Mouse (Mus musculus): ENCODE results near the gene Pdcd1.
"Not testable (repeated sequence)": the region's sequence is repeated elsewhere in the genome, so short reads cannot be mapped to it uniquely, and the experiment has no call there.

Pdcd1 gene

DNA sequence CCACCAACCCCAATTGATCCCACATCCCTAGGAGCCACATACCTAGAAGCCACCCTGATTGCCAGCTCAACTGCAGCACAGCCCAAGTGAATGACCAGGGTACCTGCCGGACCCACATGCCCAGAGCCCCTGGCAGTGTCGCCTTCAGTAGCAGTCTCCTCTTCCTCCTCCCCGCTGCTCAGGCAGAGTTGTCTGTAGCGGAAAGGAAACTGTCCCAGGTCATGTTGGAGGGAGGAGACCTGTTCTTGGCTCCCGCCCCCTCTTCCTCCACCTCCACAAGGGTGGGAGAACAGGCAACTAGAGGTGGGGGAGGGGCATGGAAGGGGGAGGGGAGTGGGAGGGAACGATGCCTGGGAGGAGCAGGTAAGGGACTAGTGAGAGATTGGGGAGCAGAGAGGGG is at the start of gene Pdcd1:
Gene Pdcd1, minus strand, starts transcription at position 181 of the 400 bp plus-strand sequence.
- DNase-seq = no peak

DNA sequence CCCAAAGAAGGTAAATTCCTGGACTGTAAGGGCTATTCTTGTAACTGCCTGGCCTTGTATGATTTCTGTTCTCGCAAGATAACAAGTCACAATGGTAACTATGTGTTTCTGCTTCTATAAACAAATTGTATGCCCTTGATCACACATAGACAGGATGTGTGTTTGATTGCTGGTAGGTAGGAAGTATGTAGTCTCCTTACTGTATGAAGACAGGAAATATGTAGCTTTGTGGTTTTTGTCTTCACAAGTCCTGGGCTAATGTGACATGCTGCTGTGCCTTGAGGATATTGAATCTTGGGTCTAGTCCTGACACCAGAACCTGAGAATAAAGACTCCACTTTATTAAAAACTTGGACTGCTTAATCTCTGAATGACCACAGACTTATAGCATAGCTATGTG is 39.4 kb upstream of the Pdcd1 start:
- DNase-seq = no peak

DNA sequence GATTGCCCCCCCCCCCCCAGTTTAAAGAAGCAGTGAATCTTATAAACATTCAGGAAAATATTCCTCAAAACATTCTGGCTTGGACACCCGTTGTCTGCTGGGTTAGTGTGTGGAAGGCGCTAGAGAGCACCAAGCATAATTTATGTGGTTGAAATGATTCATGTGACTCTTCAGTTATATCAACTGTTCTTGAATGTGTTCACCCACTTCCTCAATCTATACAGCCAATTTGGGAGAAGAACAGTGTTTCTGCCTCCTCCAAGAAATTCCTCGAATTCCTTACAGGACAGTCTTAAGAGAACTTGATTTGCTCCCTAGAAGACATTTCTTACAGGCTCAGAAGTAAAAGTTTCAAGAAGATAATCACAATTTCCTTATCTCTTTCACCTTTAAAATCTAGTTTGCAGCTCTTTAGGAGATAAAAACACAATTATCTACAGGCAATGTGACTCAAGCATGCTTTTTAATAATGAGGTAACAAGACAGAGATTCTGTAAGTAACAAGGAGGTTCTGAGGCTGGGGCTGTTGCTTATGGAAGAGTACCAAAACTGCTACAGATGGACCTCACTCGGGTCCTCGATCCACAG is 34.1 kb upstream of the Pdcd1 start:
- no peak for DNase-seq

DNA sequence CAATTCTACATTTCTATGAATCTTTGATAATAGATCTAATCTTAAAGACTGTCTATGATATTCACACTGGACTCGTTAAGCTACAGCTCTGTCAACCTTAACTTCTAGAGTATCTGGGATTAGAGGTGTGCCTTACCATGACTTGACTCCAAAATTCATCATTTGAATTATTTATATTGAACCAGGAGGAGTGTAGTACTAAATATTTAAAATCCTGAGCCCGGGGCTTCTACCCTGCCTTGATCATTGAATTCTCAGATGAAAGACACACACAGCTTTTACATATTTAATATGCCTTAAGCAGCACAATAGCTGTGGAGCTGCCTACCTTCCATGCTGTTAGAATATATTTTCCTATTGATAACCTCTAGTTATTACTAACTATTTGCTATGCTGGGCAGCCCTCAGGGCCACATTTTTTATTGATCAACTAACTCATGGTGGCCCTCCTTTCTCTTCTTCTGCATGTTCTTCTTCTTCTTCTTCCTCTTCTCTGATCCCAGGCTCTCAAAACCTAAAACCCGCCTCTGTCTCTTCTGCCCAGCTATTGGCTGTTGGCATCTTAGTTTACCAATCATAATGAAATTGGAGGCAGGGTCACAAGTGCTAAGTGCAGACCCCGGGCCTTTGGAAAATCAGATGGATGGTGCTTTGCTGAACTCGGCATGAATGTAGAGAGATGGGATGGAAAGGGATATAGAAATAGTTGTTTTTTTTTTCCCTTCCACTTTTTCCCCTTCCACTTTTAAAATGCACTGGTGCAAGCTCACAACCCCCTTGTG is 33.2 kb upstream of the Pdcd1 start:
- DNase-seq = no peak

DNA sequence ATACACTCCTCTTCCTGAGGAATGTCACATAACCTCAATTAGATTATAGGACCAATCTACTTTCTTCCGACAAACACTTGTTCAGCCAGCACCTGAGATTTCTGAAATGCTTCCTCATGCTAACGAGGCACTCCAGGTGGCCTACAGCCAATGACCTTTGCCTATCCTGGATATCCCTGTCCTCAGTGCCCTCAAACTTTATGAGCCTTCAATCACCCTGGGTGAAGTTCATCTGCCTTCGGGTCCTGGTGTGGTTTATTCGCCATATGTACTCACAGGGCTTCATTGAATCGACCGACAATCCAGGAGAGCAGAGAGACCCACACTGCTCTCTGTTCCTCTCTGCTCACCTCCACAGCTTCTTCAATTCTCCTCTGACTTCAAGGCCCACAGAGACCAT is 29.4 kb upstream of the Pdcd1 start:
- DNase-seq = no peak

DNA sequence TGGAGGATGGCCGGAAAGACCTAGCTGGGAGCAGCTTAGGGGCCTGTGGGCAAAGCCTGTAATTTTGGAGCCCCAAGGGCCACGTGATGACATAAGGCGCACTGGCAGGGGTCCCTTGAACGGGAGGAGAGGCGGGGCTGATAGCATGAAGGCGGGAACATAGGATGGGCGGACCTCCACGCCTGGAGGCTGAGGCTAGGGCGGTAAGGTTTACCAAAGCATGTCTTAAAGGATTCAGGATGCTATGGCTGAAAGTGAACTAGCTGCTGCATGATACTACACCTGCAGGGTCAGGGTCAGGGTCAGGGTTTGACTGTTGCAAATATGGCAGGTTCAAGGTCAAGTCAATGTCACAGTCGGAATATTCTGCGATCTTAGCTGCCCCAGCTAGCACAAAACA is 28.8 kb upstream of the Pdcd1 start:
- no peak for DNase-seq

DNA sequence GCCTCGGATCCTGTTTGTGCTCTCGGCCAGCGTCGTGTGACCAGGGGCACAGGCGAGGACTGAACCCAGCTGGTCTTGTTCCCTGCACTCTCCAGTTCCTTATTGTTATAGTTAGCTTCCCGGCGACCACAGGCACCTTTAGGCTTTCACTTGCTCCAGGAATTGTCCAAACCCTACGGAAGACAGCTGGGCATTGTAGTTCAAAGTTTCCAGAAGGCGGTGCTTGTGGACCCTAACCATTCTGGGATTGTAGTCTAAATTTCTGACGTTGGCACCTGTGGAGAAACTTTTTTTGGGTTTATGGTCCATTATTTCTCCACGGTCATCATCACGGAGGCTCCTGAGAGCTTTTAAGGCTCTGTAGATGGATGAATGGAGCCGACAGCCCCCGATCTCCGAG is 28.4 kb upstream of the Pdcd1 start:
- no peak for DNase-seq

DNA sequence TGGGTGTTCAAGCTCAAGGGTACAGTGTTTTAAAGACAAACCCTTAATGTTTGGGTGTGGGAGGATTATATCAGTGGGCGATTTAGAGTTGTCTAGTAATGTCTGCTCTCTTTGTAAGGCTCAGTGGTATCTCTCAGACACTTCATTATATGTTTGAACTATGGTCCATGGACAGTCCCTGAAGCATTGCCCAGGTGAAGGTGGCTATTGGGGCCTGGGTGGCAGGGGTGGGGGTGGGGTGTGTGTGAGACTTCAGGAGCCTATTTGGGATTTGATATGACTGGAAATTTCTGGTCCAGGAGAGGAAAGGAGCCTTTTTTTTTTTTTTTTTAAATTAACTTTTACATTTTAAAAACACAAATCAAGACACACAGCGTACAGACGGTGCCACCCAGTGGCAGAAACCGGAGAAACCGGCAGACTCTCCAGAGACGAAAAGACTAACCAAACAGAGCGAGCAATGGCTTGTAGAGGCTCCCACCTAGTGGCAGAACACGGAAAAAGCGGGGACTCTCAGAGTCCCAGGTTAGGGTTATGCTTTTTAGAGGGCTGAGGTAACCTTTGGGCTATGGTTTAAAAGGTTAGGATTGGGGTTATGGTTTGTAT is 26.6 kb upstream of the Pdcd1 start:
- DNase-seq = peak; percentile 91

DNA sequence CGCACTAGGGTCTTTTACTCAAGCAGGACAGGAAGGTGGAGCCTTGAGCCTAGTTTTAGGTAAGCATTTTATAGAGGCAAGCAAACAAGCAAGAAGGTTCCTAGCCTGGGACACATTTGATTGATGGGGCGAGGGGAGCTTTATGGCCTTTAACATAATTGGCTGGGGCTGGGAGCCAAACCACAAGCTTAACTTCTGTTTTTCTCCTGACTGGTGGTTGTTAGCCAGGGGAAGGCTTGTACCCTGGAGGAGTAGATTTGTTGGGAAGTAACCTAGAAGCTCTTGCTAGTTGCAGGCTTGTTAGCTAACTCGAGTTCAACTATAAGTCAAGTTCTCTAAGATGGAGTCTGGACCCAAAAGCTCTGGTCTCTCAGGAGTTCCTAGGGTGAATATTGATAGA is 26.0 kb upstream of the Pdcd1 start:
- DNase-seq = no peak

DNA sequence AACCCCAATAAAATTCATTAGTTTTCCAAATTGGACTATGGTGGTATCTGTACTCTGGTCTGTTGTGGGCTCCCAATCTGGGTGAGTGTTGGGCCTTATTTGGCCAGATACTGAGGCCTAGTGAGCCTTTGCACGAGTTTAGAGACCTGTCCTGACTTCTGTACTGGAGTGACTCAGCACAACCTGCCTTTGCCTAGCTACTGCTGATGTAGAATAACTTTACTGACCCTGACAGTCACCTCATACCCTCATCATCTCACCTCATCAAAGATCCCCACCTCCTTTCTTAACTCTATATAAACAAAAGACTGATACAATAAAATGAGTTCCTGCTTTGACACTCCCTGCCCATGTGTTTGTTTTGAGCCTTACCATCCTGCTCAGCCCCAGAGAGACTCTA is 24.3 kb upstream of the Pdcd1 start:
- no peak for DNase-seq

DNA sequence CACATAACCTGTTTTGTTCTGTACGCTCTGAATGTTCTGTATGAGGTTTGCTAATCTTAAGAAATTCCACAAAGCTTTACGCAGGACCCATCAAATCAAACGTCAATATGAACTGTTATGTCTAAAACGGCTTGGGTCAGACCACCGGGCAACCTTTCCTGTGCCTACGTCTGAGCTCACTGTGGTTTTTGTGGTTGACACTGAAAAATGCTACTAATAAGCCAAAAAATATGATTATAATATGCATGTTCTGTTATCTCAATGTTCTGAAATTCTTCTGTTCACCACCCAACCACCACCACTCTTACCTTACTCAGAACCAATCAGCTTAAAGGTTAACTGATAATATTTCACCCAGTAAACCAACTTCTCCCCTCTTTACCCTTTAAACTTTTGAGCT is 22.4 kb upstream of the Pdcd1 start:
- DNase-seq = no peak

DNA sequence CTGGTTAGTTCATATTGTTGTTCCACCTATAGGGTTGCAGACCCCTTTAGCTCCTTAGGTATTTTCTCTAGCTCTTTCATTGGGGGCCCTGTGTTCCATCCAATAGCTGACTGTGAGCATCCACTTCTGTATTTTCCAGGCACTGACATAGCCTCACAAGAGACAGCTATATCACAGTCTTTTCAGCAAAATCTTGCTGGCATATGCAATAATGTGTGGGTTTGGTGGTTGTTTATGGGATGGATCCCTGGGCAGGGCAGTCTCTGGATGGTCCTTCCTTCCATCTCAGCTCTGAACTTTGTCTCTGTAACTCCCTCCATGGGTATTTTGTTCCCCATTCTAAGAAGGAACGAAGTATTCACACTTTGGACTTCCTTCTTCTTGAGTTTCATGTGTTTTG is 5.9 kb upstream of the Pdcd1 start:
- DNase-seq = not testable (repeated sequence)

DNA sequence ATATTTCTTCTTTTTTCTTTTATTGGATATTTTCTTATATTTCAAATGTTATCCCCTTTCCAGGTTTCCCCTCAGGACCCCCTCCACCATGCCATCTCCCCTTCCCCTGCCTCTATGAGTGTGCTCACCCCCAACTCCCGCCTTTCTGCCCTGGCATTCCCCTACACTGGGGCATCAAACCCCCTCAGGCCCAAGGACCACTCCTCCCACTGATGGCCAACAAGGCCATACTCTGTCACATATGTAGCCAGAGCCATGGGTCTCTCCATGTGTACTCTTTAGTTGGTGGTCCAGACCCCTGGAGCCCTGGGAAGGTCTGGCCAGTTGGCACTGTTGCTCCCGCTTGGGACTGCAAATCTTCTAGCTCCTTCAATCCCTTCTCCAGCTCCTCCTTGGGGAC is 5.0 kb upstream of the Pdcd1 start:
- no peak for DNase-seq

DNA sequence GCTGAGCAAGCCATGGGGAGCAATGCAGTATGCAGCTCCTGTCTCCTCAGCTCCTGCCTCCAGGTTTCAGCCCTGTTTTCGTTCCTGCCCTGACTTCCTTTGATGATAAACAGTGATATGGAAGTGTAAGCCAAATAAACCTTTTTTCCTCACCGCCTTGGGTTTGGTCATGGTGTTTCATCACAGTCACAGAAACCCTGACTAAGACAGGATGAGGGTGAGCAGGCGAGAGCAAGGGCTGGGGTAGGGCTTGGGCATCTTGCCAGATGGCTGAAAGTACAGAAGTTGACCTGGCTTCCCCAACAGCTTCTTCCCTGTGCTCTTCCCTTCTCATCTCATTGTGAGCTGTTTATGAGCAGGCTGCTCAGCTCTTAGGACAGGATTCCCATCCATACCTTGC is 3.6 kb upstream of the Pdcd1 start:
- DNase-seq = no peak

DNA sequence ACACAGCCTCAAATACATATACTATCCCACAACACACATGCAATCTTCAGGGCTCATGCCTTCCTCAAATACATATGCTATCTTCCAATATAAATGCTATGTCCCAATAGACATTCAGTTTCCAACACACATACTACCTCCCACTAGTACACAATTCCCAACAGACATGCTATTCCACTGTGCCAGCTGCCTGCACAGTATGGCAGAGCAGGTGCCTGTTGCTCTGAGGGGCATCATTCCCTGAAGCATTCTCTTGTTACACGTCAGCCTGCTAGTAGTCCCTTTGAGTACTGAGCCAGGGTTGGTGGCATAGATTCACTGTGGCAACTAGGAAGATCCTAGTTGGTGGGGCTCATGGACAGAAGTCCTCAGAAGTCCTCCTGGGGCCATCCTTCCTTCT is 2.1 kb upstream of the Pdcd1 start:
- no peak for DNase-seq

DNA sequence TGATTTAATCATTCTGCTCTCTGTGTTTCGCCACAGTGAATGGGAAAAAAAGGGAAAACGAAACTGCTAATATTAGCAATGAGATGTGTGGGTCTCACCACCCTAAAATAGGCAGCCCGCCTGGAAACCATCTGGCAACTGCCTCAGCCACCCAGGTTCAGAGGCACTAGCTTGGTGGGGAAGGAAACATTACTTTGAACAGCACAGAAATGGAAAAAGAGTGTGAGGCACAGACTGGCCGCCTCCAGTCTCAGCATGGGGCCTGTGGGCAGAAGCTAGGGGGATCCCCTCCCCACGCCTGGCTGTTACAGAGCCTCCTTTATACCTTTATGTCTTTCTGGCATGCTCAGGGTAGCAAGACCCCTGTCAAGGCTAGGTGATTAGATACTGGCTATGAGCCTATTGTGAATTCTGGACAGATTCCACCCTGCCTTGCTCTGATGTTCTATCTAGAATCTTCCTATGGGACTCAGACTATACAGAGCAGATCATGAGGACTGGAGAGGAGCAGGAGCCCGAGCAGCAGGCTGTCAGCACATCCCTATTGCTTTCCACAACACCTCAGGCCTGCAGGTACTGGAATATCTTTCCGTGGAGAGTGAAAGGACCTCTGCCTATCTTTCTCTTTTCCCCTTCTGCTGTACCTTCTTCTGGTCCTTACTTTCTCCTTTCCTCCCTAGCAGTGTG is 1.3 kb upstream of the Pdcd1 start:
- peak; percentile 64 for DNase-seq

DNA sequence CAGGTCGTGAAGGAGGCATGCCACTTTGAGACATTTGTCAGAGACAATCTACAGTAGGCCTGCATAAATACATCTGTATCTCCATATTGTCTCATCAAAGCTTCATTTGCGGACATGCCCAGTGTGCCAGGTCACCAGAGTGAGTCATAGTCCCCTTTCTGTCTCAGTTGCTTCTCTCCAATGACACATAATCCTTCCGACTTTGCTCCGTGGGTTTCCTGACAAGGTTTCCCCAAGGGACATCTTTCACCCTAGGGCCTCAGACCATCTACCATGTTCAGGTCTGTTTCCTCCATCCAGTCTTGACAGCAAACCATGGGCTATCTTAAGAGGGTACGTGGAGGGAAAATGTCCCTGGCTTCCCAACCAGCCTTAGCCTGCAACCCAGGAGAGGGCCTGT is 1.2 kb downstream of the Pdcd1 start:
- DNase-seq = no peak

DNA sequence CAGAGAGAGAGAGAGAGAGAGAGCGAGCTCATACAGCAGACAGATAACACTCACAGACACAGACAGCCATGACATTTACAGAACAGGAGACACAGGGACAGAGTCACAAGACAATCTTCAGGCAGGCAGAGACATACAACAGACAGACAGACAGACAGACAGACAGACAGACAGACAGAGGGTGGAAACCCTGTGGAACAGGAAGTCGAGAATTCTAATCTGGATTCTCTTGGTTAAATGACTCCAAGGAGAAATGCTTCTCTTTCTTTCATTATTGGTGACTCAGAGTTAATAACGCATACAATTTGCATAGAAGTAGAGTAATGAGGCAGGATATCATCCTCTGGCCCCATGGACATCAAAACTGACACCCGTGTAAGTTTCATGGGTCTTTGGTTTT is 5.8 kb downstream of the Pdcd1 start:
- DNase-seq = no peak

DNA sequence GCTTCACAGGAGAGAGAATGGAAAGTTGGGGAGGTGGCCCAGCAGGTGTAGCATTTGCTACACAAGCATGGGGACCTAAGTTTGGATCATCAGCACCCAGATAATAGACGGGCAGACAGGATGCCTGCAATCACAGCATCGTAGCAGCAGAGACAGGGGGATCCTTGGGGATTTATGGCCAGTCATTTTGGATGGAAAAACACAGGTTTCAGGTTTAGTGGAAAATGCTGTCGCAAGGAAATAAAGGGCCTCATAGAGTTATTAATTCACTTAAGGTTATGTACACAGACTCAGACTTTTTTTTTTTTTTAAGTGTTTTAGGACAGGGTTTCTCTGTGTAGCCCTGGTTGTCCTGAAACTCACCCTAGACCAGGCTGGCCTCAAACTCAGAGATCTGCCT is 6.8 kb downstream of the Pdcd1 start:
- DNase-seq = no peak

DNA sequence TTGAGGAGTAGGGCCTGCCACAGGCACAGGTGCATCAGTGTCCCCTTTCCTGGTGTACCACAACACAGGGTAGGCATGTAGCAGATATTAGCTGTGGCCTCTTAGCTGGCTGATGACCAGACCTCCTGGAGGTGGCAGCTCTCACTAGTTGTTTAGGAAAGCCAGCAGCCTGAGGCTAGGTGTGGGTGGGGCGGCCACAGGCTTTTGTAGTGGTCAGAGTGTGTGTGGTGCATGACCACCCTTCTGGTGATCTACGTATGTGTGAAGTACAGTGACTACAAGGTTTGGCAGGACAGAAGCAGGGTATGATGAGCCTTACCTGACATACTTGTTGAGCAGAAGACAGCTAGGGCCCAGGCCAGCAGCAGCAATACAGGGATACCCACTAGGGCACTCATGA is 12.0 kb downstream of the Pdcd1 start:
- DNase-seq = no peak

DNA sequence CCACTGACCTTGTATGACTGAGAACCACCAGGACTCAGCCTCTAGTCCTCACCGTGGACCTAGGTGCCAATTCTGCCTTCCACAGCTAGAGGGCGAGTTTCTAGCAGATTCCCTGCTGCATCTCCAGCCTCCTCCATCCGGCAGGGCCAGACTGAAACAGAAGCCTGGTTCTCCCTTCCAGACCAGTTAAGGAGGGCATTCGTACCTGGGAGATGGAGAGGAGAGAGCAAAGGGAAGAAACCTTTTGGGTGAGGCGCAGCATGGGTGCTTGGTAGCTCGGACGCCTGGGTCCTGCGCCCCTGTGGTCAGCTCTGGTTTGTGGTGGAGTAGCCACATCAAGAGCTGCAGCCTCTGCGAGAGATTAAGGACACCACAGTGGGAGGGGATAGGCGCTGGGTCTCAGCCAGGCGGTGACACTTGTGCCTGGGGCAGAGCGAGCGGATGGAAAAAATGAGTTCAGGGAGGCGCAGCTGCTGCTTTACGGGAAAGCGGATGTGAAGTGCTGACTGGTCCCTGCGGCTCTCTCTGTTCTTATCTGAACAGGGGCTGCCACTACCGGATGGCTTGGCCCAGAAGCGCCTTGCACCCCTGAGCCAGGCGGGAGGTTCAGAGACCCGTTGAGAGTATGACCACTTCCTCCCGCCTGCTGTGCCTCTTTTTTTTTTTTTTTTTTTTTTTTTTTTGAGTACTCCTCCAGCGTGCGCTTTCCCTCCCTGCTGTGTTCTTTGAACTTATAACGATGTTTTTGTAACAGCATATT is 17.2 kb downstream of the Pdcd1 start:
- peak; percentile 86 for DNase-seq

DNA sequence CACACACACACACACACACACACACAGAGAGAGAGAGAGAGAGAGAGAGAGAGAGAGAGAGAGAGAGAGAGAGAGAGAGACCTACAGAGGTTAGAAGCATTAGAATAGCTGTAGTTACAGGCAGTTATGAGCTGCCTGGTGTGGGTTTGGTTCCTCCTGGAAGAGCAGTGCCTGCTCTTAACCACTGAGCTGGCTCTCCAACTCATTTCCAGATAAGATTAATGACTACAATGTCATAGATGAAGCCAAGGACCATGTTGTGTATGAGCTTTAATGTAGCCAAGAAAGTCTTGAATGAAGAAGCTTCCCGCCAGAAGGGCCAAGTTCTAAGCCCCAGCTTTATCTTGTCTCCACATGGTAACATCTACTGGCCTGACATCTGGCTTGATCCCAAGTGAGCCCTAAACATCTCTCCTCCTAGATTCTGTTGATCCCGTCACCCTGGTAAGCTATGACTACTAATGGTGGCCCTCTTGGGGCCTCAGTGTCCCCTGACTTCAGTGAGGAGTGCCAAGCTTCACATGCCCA is 19.2 kb downstream of the Pdcd1 start:
- DNase-seq = no peak

DNA sequence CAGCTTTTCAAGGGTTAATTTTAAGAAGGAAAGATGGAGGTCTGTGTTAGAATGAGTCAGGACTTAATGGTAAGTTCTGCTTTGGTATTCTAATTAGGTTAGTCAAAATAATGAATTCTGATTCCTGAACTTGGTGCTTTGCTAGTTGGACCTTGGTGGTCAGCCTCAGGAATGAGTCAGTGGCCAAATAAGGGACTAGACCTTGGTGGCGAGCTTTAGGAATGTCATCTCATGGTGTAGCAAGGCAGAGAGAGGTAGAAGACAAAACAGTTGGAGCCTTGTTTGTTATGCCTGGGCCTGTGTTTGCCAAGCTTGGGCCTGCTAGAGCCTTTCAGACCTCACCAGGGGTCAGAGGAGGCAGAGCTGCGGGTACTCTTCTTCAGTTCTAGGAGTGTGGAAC is 23.6 kb downstream of the Pdcd1 start:
- no peak for DNase-seq
